Comparison of ENCODE assay signal across 8 mouse cellular contexts in genomic region chr3:127837154-127837865, GRCm38 (mm10). TPM values are rescaled to one million over a fixed set of nuclear protein-coding genes. Genes with fewer than 3 reads are reported as not detected.
DNase-seq lines count a peak whose midpoint lies in the region; ATAC-seq lines count a peak whose summit lies in the region.

TSS of gene Ap1ar (minus strand) at chr3:127837523.

- peaks cover 49% of the 10 kb centered on the region for H3K4me1 ChIP-seq in megakaryocyte, embryonic 14.5 days

- H3K27me3 ChIP-seq in megakaryocyte, embryonic 14.5 days (replicated peaks) = peaks cover 5% of the 10 kb centered on the region

- H3K9me3 ChIP-seq in megakaryocyte, embryonic 14.5 days = no peaks in the 10 kb centered on the region

- peak; percentile 97 for ATAC-seq in common myeloid progenitor, adult 5-6 weeks (replicated peaks; ENCODE audit: low read depth, poor library complexity, severe bottlenecking)

- H3K4me3 ChIP-seq in megakaryocyte, embryonic 14.5 days (replicated peaks) = peak within 1 kb of the TSS; percentile 97

- peaks cover 17% of the 10 kb centered on the region for H3K36me3 ChIP-seq in megakaryocyte, embryonic 14.5 days (replicated peaks; ENCODE audit: low read length)

- DNase-seq in ZHBTc4 (ENCODE audit: low read depth, low spot score) = peak; percentile 98
- DNase-seq in gastrocnemius, adult 8-10 months (ENCODE audit: low spot score in 2 of 2) = peak; percentile 93 to 95
- peak; percentile 66 for DNase-seq in hindlimb bud, embryonic 11.5 days (ENCODE audit: extremely low spot score, low read depth, low spot score)
- peak; percentile 90 to 95 for DNase-seq in left cerebral cortex, adult 8-10 months (ENCODE audit: low spot score in 2 of 2)
- peak; percentile 97 to 98 for DNase-seq in right cerebral cortex, postnatal 10 days (ENCODE audit: low spot score in 2 of 2)
- peak; percentile 95 for DNase-seq in urinary bladder, postnatal 25 days (ENCODE audit: low spot score)

RNA-seq across cellular contexts. Expression of gene Ap1ar, which starts in this region (rescaled TPM):
- 70.9 and 81.0 TPM in 2 replicates for total RNA-seq in common myeloid progenitor, adult 5-6 weeks (2017)
- 10 to 100 TPM; 22.7 to 30.0 (median 27.5) TPM for total RNA-seq in gastrocnemius, adult 8-10 months (2022)
- 10 to 100 TPM; 77.7 to 88.8 (median 82.2) TPM for total RNA-seq in left cerebral cortex, adult 8-10 months (2022)
- 2.3 and 27.8 TPM in 2 replicates for polyA plus RNA-seq in megakaryocyte, embryonic 14.5 days (2012; ENCODE audit: insufficient read depth, low replicate concordance)

Comparison
In these comparisons a context has a peak if more than half of its experiments do, and no peak if none do; other contexts are left out.
1. Peak in every context shown above with its lines: DNase-seq, ATAC-seq and H3K4me3 ChIP-seq.